In genomic region chr2:71874836-71875235, GRCm38 (mm10) we compare ENCODE assay signal across 10 mouse cellular contexts. TPM values are rescaled to one million over a fixed set of nuclear protein-coding genes. Genes with fewer than 3 reads are reported as not detected.
DNase-seq lines count a peak whose midpoint lies in the region; ATAC-seq and TF ChIP-seq lines count a peak whose summit lies in the region.
"Had no signal": no experiment of that assay in that cellular context is flagged by ENCODE, and none has a peak within 500 bp of the region (broad histone marks: within the 10 kb centered on the region; RNA-seq: fewer than 3 reads in every experiment).

No protein-coding gene starts in this region.

- TF ChIP-seq POLR2A in myocyte (IDR thresholded peaks at IDR 0.05; ENCODE audit: insufficient read length, low read depth), result no peak

- DNase-seq in heart, embryonic 10.5 days (ENCODE audit: low spot score), result no peak
- no peak for DNase-seq in heart, adult 8-10 months (ENCODE audit: low spot score)
- DNase-seq in lung, embryonic 14.5 days, result no peak
- DNase-seq in lung, postnatal 36 days, result no peak
- DNase-seq in embryo, embryonic 9.5 days (ENCODE audit: extremely low spot score), result no peak
- no peak for DNase-seq in adipocyte (ENCODE audit: low spot score)
- DNase-seq: gastrocnemius, adult 2 months; kidney, adult 18-20 months had no signal

- H3K4me3 ChIP-seq in heart, embryonic 10.5 days, result peak overlapping the region; percentile 92
- H3K4me3 ChIP-seq in lung, embryonic 14.5 days (ENCODE audit: low read depth, low read length), result no peak overlapping the region
- H3K4me3 ChIP-seq in embryonic facial prominence, embryonic 13.5 days, result no peak overlapping the region
- H3K4me3 ChIP-seq in myocyte, result peak overlapping the region; percentile 29

- TF ChIP-seq CTCF in lung, embryonic 14.5 days (IDR thresholded peaks at IDR 0.05; ENCODE audit: low read depth), result no peak

- H3K9ac ChIP-seq in lung, embryonic 14.5 days, result 0 out of 2 replicates have a peak overlapping the region, but pooled peaks have one; percentile 16
- no peak overlapping the region for H3K9ac ChIP-seq in embryonic facial prominence, embryonic 13.5 days

- H3K27ac ChIP-seq in heart, embryonic 10.5 days, result no peak overlapping the region
- H3K27ac ChIP-seq in lung, embryonic 14.5 days (ENCODE audit: low read depth), result no peak overlapping the region
- no peak overlapping the region for H3K27ac ChIP-seq in embryonic facial prominence, embryonic 13.5 days

- H3K4me1 ChIP-seq in heart, embryonic 10.5 days, result peaks cover 16% of the 10 kb centered on the region
- 0 out of 2 replicates have a peak, but pooled peaks cover 2% of the 10 kb centered on the region for H3K4me1 ChIP-seq in lung, embryonic 14.5 days (ENCODE audit: insufficient read depth)
- peaks cover 14% of the 10 kb centered on the region; the same call in 1 of the 2 replicates for H3K4me1 ChIP-seq in embryonic facial prominence, embryonic 13.5 days

- 58% methylated on average over 2 of the region's 2 CpGs for WGBS in heart, embryonic 10.5 days
- WGBS in lung, embryonic 14.5 days, result 56% methylated on average over 2 of the region's 2 CpGs
- 58% methylated on average over 2 of the region's 2 CpGs for WGBS in embryonic facial prominence, embryonic 13.5 days

- H3K4me2 ChIP-seq in lung, embryonic 14.5 days, result peak overlapping the region; percentile 94
- H3K4me2 ChIP-seq in embryonic facial prominence, embryonic 13.5 days, result peak overlapping the region; percentile 86; the same call in 1 of the 2 replicates
- peak overlapping the region; percentile 93 for H3K4me2 ChIP-seq in myocyte (ENCODE audit: low read depth)

- no peaks in the 10 kb centered on the region for H3K27me3 ChIP-seq in heart, embryonic 10.5 days (ENCODE audit: insufficient read depth, poor library complexity, severe bottlenecking)
- no peaks in the 10 kb centered on the region for H3K27me3 ChIP-seq in lung, embryonic 14.5 days (ENCODE audit: insufficient read depth, low read length)
- H3K27me3 ChIP-seq in embryonic facial prominence, embryonic 13.5 days, result no peaks in the 10 kb centered on the region
- H3K27me3 ChIP-seq in myocyte (ENCODE audit: control insufficient read depth, insufficient read depth, insufficient read length), result no peaks in the 10 kb centered on the region

- no peaks in the 10 kb centered on the region for H3K79me2 ChIP-seq in myocyte (ENCODE audit: control insufficient read depth, insufficient read depth)

- ATAC-seq in lung, embryonic 14.5 days (ENCODE audit: insufficient read depth), result no peak
- ATAC-seq in embryonic facial prominence, embryonic 13.5 days (ENCODE audit: insufficient number of reproducible peaks, insufficient read depth, low FRiP score, low TSS enrichment, low read depth), result no peak

- no peaks in the 10 kb centered on the region for H3K9me3 ChIP-seq in heart, embryonic 10.5 days
- H3K9me3 ChIP-seq in lung, embryonic 14.5 days (ENCODE audit: low read depth, low read length), result no peaks in the 10 kb centered on the region
- no peaks in the 10 kb centered on the region for H3K9me3 ChIP-seq in embryonic facial prominence, embryonic 13.5 days

- no peak overlapping the region for H3ac ChIP-seq in myocyte (ENCODE audit: control insufficient read depth, insufficient read length)

- no peaks in the 10 kb centered on the region for H3K36me3 ChIP-seq in heart, embryonic 10.5 days
- peaks cover 8% of the 10 kb centered on the region; the same call in 1 of the 2 replicates for H3K36me3 ChIP-seq in lung, embryonic 14.5 days (ENCODE audit: insufficient read depth)
- H3K36me3 ChIP-seq in embryonic facial prominence, embryonic 13.5 days, result no peaks in the 10 kb centered on the region
- H3K36me3 ChIP-seq in myocyte (ENCODE audit: control insufficient read depth, insufficient read depth), result no peaks in the 10 kb centered on the region

TF ChIP-seq in myocyte, 11 proteins besides CTCF, POLR2A, EP300 and RAD21:
- TF ChIP-seq USF1 (IDR thresholded peaks at IDR 0.05; ENCODE audit: low read depth) (no peak), MYOD1 (IDR thresholded peaks at IDR 0.05; ENCODE audit: control insufficient read depth in 1 of 3, insufficient read length in 2 of 3, low read depth in 2 of 3) (no peak), POLR2AphosphoS2 (IDR thresholded peaks at IDR 0.05; ENCODE audit: insufficient read length, low read depth) (no peak), SRF (IDR thresholded peaks at IDR 0.05; ENCODE audit: control insufficient read depth, insufficient read length, low read depth) (no peak), CEBPB (IDR thresholded peaks at IDR 0.05; ENCODE audit: insufficient read depth, poor library complexity, severe bottlenecking) (no peak), TCF3 (IDR thresholded peaks at IDR 0.05; ENCODE audit: insufficient read length, low read depth) (no peak), MYOG (IDR thresholded peaks at IDR 0.05; ENCODE audit: control insufficient read depth in 1 of 3, insufficient read depth in 1 of 3, insufficient read length in 2 of 3, low read depth in 2 of 3) (no peak), TCF12 (IDR thresholded peaks at IDR 0.05; ENCODE audit: insufficient read depth, poor library complexity, severe bottlenecking) (no peak)

RNA-seq across cellular contexts. Expression of gene Pdk1, which starts 1.8 kb away (rescaled TPM):
- 88.2 and 111 TPM in 2 replicates for polyA plus RNA-seq in heart, embryonic 10.5 days (2016; fragmentation: Nextera tagmentation; extraction: Ambion mirVana)
- total RNA-seq in heart, adult 8-10 months (2022), result 100 to 1,000 TPM; 182 to 208 (median 195) TPM
- 45.1 and 54.4 TPM in 2 replicates for polyA plus RNA-seq in lung, embryonic 14.5 days (2014; fragmentation: Nextera tagmentation; extraction: Ambion mirVana)
- 48.6 and 54.9 TPM in 2 replicates for polyA plus RNA-seq in embryonic facial prominence, embryonic 13.5 days (2015; fragmentation: Nextera tagmentation; extraction: Ambion mirVana)
- 17.0 TPM for polyA plus RNA-seq in myocyte (2012; fragmentation: generic; extraction: Trizol)

Comparison
In these comparisons a context has a peak if more than half of its experiments do, and no peak if none do; other contexts are left out.
1. H3K4me3 ChIP-seq: peak in heart, embryonic 10.5 days (single experiment) and myocyte (single experiment); none in lung, embryonic 14.5 days (single experiment) and embryonic facial prominence, embryonic 13.5 days (single experiment).
2. Peak in every context shown above with its lines, with median percentiles within 50 percentile points of each other: H3K4me2 ChIP-seq.